Comparison of ENCODE assay signal across 21 mouse cellular contexts in the genomic region with DNA sequence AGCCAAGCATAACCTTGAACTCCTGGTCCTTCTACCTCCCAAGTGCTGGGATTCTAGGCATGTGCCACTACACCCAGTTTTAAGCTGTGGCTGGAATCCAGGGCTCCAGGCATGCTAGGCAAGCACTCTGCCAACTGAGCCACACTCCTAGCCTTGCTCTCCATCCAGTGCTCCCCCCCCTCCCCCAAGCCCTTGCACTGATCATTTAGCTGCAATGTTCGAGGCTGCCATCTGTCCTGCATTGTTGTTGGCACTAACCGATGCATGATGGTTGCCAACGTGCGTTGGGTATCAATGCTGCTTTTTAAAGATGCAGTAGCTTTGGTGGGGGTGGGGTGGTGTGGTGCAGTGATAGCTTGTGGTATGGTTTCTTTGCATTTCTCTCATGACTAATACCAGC. TPM values are rescaled to one million over a fixed set of nuclear protein-coding genes. Genes with fewer than 3 reads are reported as not detected.
DNase-seq lines count a peak whose midpoint lies in the region; ATAC-seq and TF ChIP-seq lines count a peak whose summit lies in the region.
"Had no signal": no experiment of that assay in that cellular context is flagged by ENCODE, and none has a peak within 500 bp of the region (broad histone marks: within the 10 kb centered on the region; RNA-seq: fewer than 3 reads in every experiment).

No protein-coding gene starts in this region.

- no peak overlapping the region for H3K27ac ChIP-seq in hindbrain, embryonic 12.5 days
- H3K27ac ChIP-seq in hindbrain, embryonic 11.5 days (ENCODE audit: low read depth, low read length): no peak overlapping the region
- H3K27ac ChIP-seq in forebrain, embryonic 16.5 days (ENCODE audit: low read length): no peak overlapping the region
- peak overlapping the region; percentile 59; the same call in 1 of the 2 replicates for H3K27ac ChIP-seq in layer of hippocampus, adult 2 months
- no peak overlapping the region for H3K27ac ChIP-seq in stomach, postnatal 0 days (replicated peaks)
- H3K27ac ChIP-seq: left cerebral cortex, adult 2 months; limb, embryonic 12.5 days; liver, embryonic 13.5 days; lung, embryonic 15.5 days; macrophage had no signal

- H3K4me1 ChIP-seq in hindbrain, embryonic 12.5 days: no peaks in the 10 kb centered on the region
- no peaks in the 10 kb centered on the region for H3K4me1 ChIP-seq in hindbrain, embryonic 11.5 days (replicated peaks; ENCODE audit: control insufficient read depth, insufficient read depth, low read length)
- H3K4me1 ChIP-seq in forebrain, embryonic 16.5 days (replicated peaks; ENCODE audit: control insufficient read depth, insufficient read depth, low read length): no peaks in the 10 kb centered on the region
- no peaks in the 10 kb centered on the region for H3K4me1 ChIP-seq in stomach, postnatal 0 days (replicated peaks; ENCODE audit: control insufficient read depth, insufficient read depth)
- H3K4me1 ChIP-seq: liver, embryonic 13.5 days; lung, embryonic 15.5 days had no signal

- H3K4me3 ChIP-seq in hindbrain, embryonic 12.5 days: no peak overlapping the region
- no peak overlapping the region for H3K4me3 ChIP-seq in hindbrain, embryonic 11.5 days (ENCODE audit: low read depth, low read length)
- H3K4me3 ChIP-seq in forebrain, embryonic 16.5 days (replicated peaks; ENCODE audit: low read length): no peak overlapping the region
- no peak overlapping the region for H3K4me3 ChIP-seq in layer of hippocampus, adult 2 months
- H3K4me3 ChIP-seq in stomach, postnatal 0 days (ENCODE audit: low read depth, low read length): no peak overlapping the region
- H3K4me3 ChIP-seq: left cerebral cortex, adult 2 months; limb, embryonic 12.5 days; liver, embryonic 13.5 days; lung, embryonic 15.5 days had no signal

- WGBS in hindbrain, embryonic 12.5 days: 72% methylated on average over 4 of the region's 4 CpGs
- WGBS in hindbrain, embryonic 11.5 days: 87% methylated on average over 4 of the region's 4 CpGs
- 32% methylated on average over 4 of the region's 4 CpGs for WGBS in forebrain, embryonic 16.5 days
- WGBS in stomach, postnatal 0 days: 83% methylated on average over 4 of the region's 4 CpGs

- TF ChIP-seq CTCF in layer of hippocampus, adult 2 months (conservative IDR thresholded peaks at IDR 0.05): no peak
- no peak for TF ChIP-seq CTCF in stomach, postnatal 0 days (IDR thresholded peaks at IDR 0.05; ENCODE audit: low read depth)

- ATAC-seq in hindbrain, embryonic 12.5 days (ENCODE audit: low FRiP score): peak; percentile 36
- ATAC-seq in hindbrain, embryonic 11.5 days (ENCODE audit: low FRiP score): no peak
- peak; percentile 79 for ATAC-seq in forebrain, embryonic 16.5 days
- ATAC-seq in stomach, postnatal 0 days (ENCODE audit: low FRiP score, low TSS enrichment): no peak
- ATAC-seq: activated CD4-positive, CD25-positive, alpha-beta regulatory T cell, adult 4 months; Patski had no signal

- no peak for TF ChIP-seq EP300 in stomach, postnatal 0 days (optimal IDR thresholded peaks at IDR 0.05)

- H3K4me2 ChIP-seq in hindbrain, embryonic 12.5 days (replicated peaks): no peak overlapping the region
- no peak overlapping the region for H3K4me2 ChIP-seq in hindbrain, embryonic 11.5 days (replicated peaks; ENCODE audit: low read depth, low read length)
- H3K4me2 ChIP-seq in forebrain, embryonic 16.5 days (ENCODE audit: low read length): no peak overlapping the region
- no peak overlapping the region for H3K4me2 ChIP-seq in stomach, postnatal 0 days (replicated peaks; ENCODE audit: low read depth)
- H3K4me2 ChIP-seq: limb, embryonic 12.5 days; liver, embryonic 13.5 days; lung, embryonic 15.5 days had no signal

- DNase-seq in hindbrain, embryonic 11.5 days (ENCODE audit: low spot score): no peak
- peak; percentile 41 for DNase-seq in brain, adult 2 months (ENCODE audit: low read depth, low spot score)
- DNase-seq in layer of hippocampus, adult 2 months (ENCODE audit: low spot score in 2 of 2): peak; percentile 54 to 63
- DNase-seq in stomach, postnatal 0 days (ENCODE audit: low spot score): no peak
- no peak for DNase-seq in retina, postnatal 1 day
- DNase-seq: adrenal gland, postnatal 14 days; cerebellum, adult 8-10 months; gastrocnemius, postnatal 10 days; heart, adult 18-20 months; kidney, adult 8-10 months; kidney, postnatal 36 days; liver, embryonic 13.5 days; thymus, adult 2 months had no signal

- no peak overlapping the region for H3K9ac ChIP-seq in hindbrain, embryonic 12.5 days
- H3K9ac ChIP-seq in hindbrain, embryonic 11.5 days (ENCODE audit: low read depth, low read length): no peak overlapping the region
- H3K9ac ChIP-seq in forebrain, embryonic 16.5 days (replicated peaks; ENCODE audit: low read depth, low read length): no peak overlapping the region
- no peak overlapping the region for H3K9ac ChIP-seq in stomach, postnatal 0 days (ENCODE audit: low read length)
- H3K9ac ChIP-seq: limb, embryonic 12.5 days; liver, embryonic 13.5 days; lung, embryonic 15.5 days had no signal

- no peaks in the 10 kb centered on the region for H3K36me3 ChIP-seq in hindbrain, embryonic 12.5 days
- no peaks in the 10 kb centered on the region for H3K36me3 ChIP-seq in hindbrain, embryonic 11.5 days (ENCODE audit: control insufficient read depth, insufficient read depth, low read length)
- H3K36me3 ChIP-seq in forebrain, embryonic 16.5 days (ENCODE audit: control insufficient read depth, insufficient read depth): no peaks in the 10 kb centered on the region
- H3K36me3 ChIP-seq in stomach, postnatal 0 days (ENCODE audit: control insufficient read depth, insufficient read depth, low read length): no peaks in the 10 kb centered on the region
- H3K36me3 ChIP-seq: limb, embryonic 12.5 days; liver, embryonic 13.5 days; lung, embryonic 15.5 days had no signal

- 0 out of 2 replicates have a peak, but pooled peaks cover 4% of the 10 kb centered on the region for H3K9me3 ChIP-seq in hindbrain, embryonic 12.5 days (replicated peaks)
- H3K9me3 ChIP-seq in hindbrain, embryonic 11.5 days (ENCODE audit: control insufficient read depth, low read length): no peaks in the 10 kb centered on the region
- H3K9me3 ChIP-seq in forebrain, embryonic 16.5 days (ENCODE audit: control insufficient read depth, low read length): no peaks in the 10 kb centered on the region
- no peaks in the 10 kb centered on the region for H3K9me3 ChIP-seq in stomach, postnatal 0 days (ENCODE audit: control insufficient read depth, low read length)
- H3K9me3 ChIP-seq: limb, embryonic 12.5 days; liver, embryonic 13.5 days; lung, embryonic 15.5 days had no signal

- H3K27me3 ChIP-seq in hindbrain, embryonic 12.5 days: no peaks in the 10 kb centered on the region
- H3K27me3 ChIP-seq in hindbrain, embryonic 11.5 days (ENCODE audit: control insufficient read depth, insufficient read depth, low read length): no peaks in the 10 kb centered on the region
- H3K27me3 ChIP-seq in forebrain, embryonic 16.5 days (replicated peaks; ENCODE audit: control insufficient read depth, insufficient read depth, low read length): no peaks in the 10 kb centered on the region
- no peaks in the 10 kb centered on the region for H3K27me3 ChIP-seq in stomach, postnatal 0 days (ENCODE audit: control insufficient read depth, insufficient read depth, low read length)
- H3K27me3 ChIP-seq: limb, embryonic 12.5 days; liver, embryonic 13.5 days; lung, embryonic 15.5 days; Patski had no signal

RNA-seq across cellular contexts. Expression of a gene that starts 10.9 kb away (rescaled TPM):
- 0.14 and 0.17 TPM in 2 replicates for polyA plus RNA-seq in hindbrain, embryonic 12.5 days (2016; fragmentation: Nextera tagmentation; extraction: Ambion mirVana)
- 0.18 and 0.32 TPM in 2 replicates for polyA plus RNA-seq in hindbrain, embryonic 11.5 days (2014; fragmentation: Nextera tagmentation; extraction: Ambion mirVana)
- 0.27 and 0.81 TPM in 2 replicates for polyA plus RNA-seq in forebrain, embryonic 16.5 days (2015; fragmentation: Nextera tagmentation; extraction: Ambion mirVana)
- under 1 TPM; 0.52 to 0.69 TPM for total RNA-seq in layer of hippocampus, adult 2 months (2021)
- polyA plus RNA-seq in stomach, postnatal 0 days (2015; fragmentation: Nextera tagmentation; extraction: Ambion mirVana): 0.04 TPM in 2 replicates
- polyA plus RNA-seq: liver, embryonic 13.5 days had no signal

RNA-seq across cellular contexts. Expression of a gene that starts 57.4 kb away (rescaled TPM):
- polyA plus RNA-seq in hindbrain, embryonic 12.5 days (2016; fragmentation: Nextera tagmentation; extraction: Ambion mirVana): 2.6 and 3.4 TPM in 2 replicates
- 1.6 and 1.8 TPM in 2 replicates for polyA plus RNA-seq in hindbrain, embryonic 11.5 days (2014; fragmentation: Nextera tagmentation; extraction: Ambion mirVana)
- 2.4 and 2.5 TPM in 2 replicates for polyA plus RNA-seq in forebrain, embryonic 16.5 days (2015; fragmentation: Nextera tagmentation; extraction: Ambion mirVana)
- 1 to 10 TPM; 2.7 TPM for total RNA-seq in layer of hippocampus, adult 2 months (2021)
- polyA plus RNA-seq in stomach, postnatal 0 days (2015; fragmentation: Nextera tagmentation; extraction: Ambion mirVana): 5.4 and 6.0 TPM in 2 replicates

Comparison
In these comparisons a context has a peak if more than half of its experiments do, and no peak if none do; other contexts are left out.
1. ATAC-seq: peak in hindbrain, embryonic 12.5 days (single experiment) and forebrain, embryonic 16.5 days (single experiment); none in hindbrain, embryonic 11.5 days (single experiment) and stomach, postnatal 0 days (single experiment).
2. DNase-seq: peak in brain, adult 2 months (single experiment) and layer of hippocampus, adult 2 months (2 of 2); none in hindbrain, embryonic 11.5 days (single experiment), stomach, postnatal 0 days (single experiment) and retina, postnatal 1 day (single experiment).